Mouse (Mus musculus) forebrain, embryonic 11.5 days (tissue): Measurements from ENCODE around the gene Gm3045. TPM values are rescaled to one million over a fixed set of nuclear protein-coding genes. Genes with fewer than 3 reads are reported as not detected.

Experiments
- ATAC-seq: fragments of 200-750 bp; cut with Nextera tagmentation; replicated peaks from 2 replicates; pipeline ENCODE4 v1.8.0; 2017; ENCODE audit warnings: moderate TSS enrichment; ENCODE audit not compliant: low FRiP score
- DNase-seq: peaks from one replicate; pipeline ENCODE4 v3.0.0-alpha.2; 2017; ENCODE audit warnings: low spot score
- H3K27ac ChIP-seq: fragments of 300-500 bp; sonication (generic); 2 replicates; pipeline ENCODE4 v1.5.1; 2014; ENCODE audit warnings: low read depth, low read length
- H3K27me3 ChIP-seq: fragments of 300-500 bp; sonication (generic); 2 replicates; pipeline ENCODE4 v1.6.1; 2014; ENCODE audit warnings: mild to moderate bottlenecking, low read length, mixed read lengths; ENCODE audit not compliant: control insufficient read depth, insufficient read depth
- H3K36me3 ChIP-seq: fragments of 300-500 bp; sonication (generic); 2 replicates; pipeline ENCODE4 v1.6.1; 2014; ENCODE audit warnings: mild to moderate bottlenecking, low read length, moderate library complexity, mixed read lengths; ENCODE audit not compliant: control insufficient read depth, insufficient read depth
- H3K4me1 ChIP-seq: fragments of 300-500 bp; sonication (generic); replicated peaks from 2 replicates; pipeline ENCODE4 v1.6.1; 2014; ENCODE audit warnings: low read length, mixed read lengths; ENCODE audit not compliant: control insufficient read depth, insufficient read depth
- H3K4me2 ChIP-seq: fragments of 300-500 bp; sonication (generic); 2 replicates; pipeline ENCODE4 v1.6.1; 2014; ENCODE audit warnings: low read depth, mild to moderate bottlenecking, low read length, moderate library complexity, mixed read lengths; ENCODE audit not compliant: severe bottlenecking
- H3K4me3 ChIP-seq: fragments of 300-500 bp; sonication (generic); 2 replicates; pipeline ENCODE4 v1.5.1; 2014; ENCODE audit warnings: low read depth, low read length
- H3K9ac ChIP-seq: fragments of 300-500 bp; sonication (generic); 2 replicates; pipeline ENCODE4 v1.6.1; 2014; ENCODE audit warnings: low read length
- H3K9me3 ChIP-seq: fragments of 300-500 bp; sonication (generic); 2 replicates; pipeline ENCODE4 v1.6.1; 2016; ENCODE audit warnings: low read length, mixed read lengths; ENCODE audit not compliant: control insufficient read depth
- WGBS: fragments of 180-500 bp; shearing (Covaris S2); extraction: QIAGEN DNeasy Blood & Tissue Kit; methylation state at CpG from one replicate; pipeline ENCODE4 v1.1.7; 2014; 5-methylcytosine and 5-hydroxymethylcytosine counted together
- polyA plus RNA-seq: library from polyadenylated mRNA; unstranded; fragments of >200 nt; fragmentation: Nextera tagmentation; extraction: Ambion mirVana; gene quantifications from 2 replicates; pipeline ENCODE4 v1.2.1, GENCODE M21; 2014

Gm3045 gene
- polyA plus RNA-seq, 1 experiment from 2014 or later = not detected

DNA sequence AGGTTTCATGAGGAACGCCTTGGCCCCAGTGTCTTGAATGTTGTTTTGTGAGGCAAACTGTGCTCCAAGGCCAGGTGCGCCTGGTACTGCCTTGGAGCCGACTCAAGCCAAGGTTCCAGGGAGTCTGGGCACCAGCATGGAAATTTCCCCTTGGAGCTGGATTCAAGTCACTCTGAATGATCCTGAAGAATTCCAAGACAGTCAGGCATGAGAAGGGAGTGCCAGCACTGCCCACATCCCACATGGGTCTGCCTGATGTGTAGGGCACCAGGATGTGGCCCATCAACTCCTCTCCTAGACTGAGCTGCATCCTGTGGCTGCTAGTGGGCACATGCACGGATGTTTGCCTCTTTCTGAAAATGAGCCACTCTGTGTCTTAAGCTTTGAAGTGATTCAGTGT is 42.1 kb downstream of the Gm3045 start:
- ATAC-seq (no peak), DNase-seq (peak; percentile 22)
- Histone ChIP-seq H3K4me2 (no peak overlapping the region), H3K27ac (no peak overlapping the region), H3K9ac (no peak overlapping the region), H3K27me3 (no peaks in the 10 kb centered on the region), H3K4me1 (no peaks in the 10 kb centered on the region), H3K36me3 (no peaks in the 10 kb centered on the region), H3K4me3 (no peak overlapping the region), H3K9me3 (no peaks in the 10 kb centered on the region)
- 97% methylated on average over 4 of the region's 4 CpGs for WGBS

GRCm38 (mm10) chr13:56471211-56471610 is 44.8 kb downstream of the Gm3045 start:
- no peak overlapping the region for H3K27ac ChIP-seq
- DNase-seq (peak; percentile 36), ATAC-seq (no peak)
- no peak overlapping the region for H3K4me2 ChIP-seq
- no peak overlapping the region for H3K9ac ChIP-seq
- 89% methylated on average over 6 of the region's 6 CpGs for WGBS
- no peak overlapping the region for H3K4me3 ChIP-seq
- no peaks in the 10 kb centered on the region for H3K36me3 ChIP-seq
- H3K4me1 ChIP-seq = no peaks in the 10 kb centered on the region
- H3K27me3 ChIP-seq = no peaks in the 10 kb centered on the region
- H3K9me3 ChIP-seq = no peaks in the 10 kb centered on the region

DNA sequence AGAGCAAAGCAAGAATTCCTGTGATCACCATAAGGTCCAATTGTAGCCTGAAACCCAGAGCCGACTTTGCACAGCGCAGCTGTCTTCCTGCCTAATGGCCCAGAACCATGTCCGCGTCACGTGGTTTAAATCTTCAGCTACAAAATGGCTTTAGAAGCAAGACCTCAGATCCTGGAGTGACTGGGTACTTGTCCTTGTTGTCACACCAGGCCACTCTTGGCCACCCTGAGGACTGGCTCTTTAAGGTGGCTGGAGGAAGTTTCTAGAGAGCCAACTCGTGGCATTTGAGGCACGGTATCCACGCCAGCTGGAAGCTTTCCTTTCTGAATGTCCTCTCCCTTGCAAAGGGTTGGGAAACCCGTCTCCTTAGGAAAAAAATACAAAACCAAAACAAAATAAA is 45.6 kb downstream of the Gm3045 start:
- Histone ChIP-seq H3K9ac (no peak overlapping the region), H3K4me2 (no peak overlapping the region), H3K27me3 (no peaks in the 10 kb centered on the region), H3K27ac (no peak overlapping the region), H3K4me3 (no peak overlapping the region), H3K9me3 (no peaks in the 10 kb centered on the region), H3K36me3 (no peaks in the 10 kb centered on the region), H3K4me1 (no peaks in the 10 kb centered on the region)
- DNase-seq (no peak), ATAC-seq (no peak)
- WGBS = 81% methylated on average over 9 of the region's 9 CpGs

GRCm38 (mm10) chr13:56472661-56473060 is 46.3 kb downstream of the Gm3045 start:
- Histone ChIP-seq H3K4me1 (no peaks in the 10 kb centered on the region), H3K9ac (no peak overlapping the region), H3K27me3 (no peaks in the 10 kb centered on the region), H3K4me3 (no peak overlapping the region), H3K36me3 (no peaks in the 10 kb centered on the region), H3K4me2 (no peak overlapping the region), H3K27ac (no peak overlapping the region), H3K9me3 (no peaks in the 10 kb centered on the region)
- WGBS = 93% methylated on average over 9 of the region's 9 CpGs
- DNase-seq (no peak), ATAC-seq (no peak)

DNA sequence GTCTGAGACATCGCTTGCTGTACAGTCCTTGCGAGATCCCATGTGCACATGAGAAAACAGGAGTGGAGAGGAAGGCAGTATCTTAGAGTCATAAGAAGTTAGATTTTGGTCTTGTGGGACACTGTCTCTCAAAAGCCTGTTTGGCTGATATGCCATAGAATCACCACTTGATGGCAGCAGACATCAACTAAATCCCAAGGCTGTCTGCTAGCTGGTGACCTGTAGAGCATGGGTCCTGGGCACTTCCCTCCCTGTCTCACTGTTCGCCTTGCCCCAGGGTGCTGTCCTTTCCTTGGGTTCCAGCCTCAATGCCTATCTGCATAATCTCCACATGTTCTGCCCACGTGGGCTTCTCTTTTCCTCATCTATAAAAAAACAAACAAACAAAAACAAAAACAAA is 49.0 kb downstream of the Gm3045 start:
- 38% methylated on average over 4 of the region's 4 CpGs for WGBS
- no peaks in the 10 kb centered on the region for H3K9me3 ChIP-seq
- DNase-seq = peak; percentile 64
- H3K4me3 ChIP-seq = no peak overlapping the region
- peak; percentile 46; the same call in 1 of the 2 replicates for ATAC-seq
- H3K4me2 ChIP-seq = no peak overlapping the region
- H3K9ac ChIP-seq = no peak overlapping the region
- H3K4me1 ChIP-seq = no peaks in the 10 kb centered on the region
- H3K27me3 ChIP-seq = no peaks in the 10 kb centered on the region
- no peak overlapping the region for H3K27ac ChIP-seq
- no peaks in the 10 kb centered on the region for H3K36me3 ChIP-seq

GRCm38 (mm10) chr13:56476790-56477189 is 50.4 kb downstream of the Gm3045 start:
- Histone ChIP-seq H3K9me3 (no peaks in the 10 kb centered on the region), H3K9ac (no peak overlapping the region), H3K4me2 (no peak overlapping the region), H3K4me1 (no peaks in the 10 kb centered on the region), H3K27ac (no peak overlapping the region), H3K27me3 (no peaks in the 10 kb centered on the region), H3K4me3 (no peak overlapping the region), H3K36me3 (no peaks in the 10 kb centered on the region)
- DNase-seq = no peak
- no peak for ATAC-seq
- WGBS = 80% methylated on average over 5 of the region's 5 CpGs

DNA sequence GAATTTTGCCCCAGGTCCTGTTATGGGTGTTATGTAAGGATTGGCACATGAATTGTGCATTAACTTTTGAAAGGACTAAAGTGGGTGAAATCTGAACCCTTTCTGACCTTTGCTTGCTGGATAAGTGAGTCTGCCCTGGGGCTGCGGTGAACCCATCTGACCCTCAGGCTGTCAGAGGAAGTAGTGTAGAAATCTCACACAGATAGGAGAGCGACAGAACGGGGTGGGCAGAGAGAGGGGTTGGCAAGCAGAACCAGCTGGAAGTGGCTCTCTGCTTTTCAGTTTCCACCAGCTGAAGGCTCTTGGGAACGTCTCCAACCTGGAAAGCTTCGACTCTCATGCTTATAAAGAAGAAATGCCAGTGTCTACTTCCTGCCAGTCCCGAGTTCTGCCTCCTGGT is 50.9 kb downstream of the Gm3045 start:
- H3K4me3 ChIP-seq = no peak overlapping the region
- H3K27ac ChIP-seq = no peak overlapping the region
- H3K9me3 ChIP-seq = no peaks in the 10 kb centered on the region
- 71% methylated on average over 6 of the region's 6 CpGs for WGBS
- ATAC-seq (no peak), DNase-seq (no peak)
- H3K9ac ChIP-seq = no peak overlapping the region
- no peaks in the 10 kb centered on the region for H3K4me1 ChIP-seq
- no peak overlapping the region for H3K4me2 ChIP-seq
- no peaks in the 10 kb centered on the region for H3K27me3 ChIP-seq
- H3K36me3 ChIP-seq = no peaks in the 10 kb centered on the region

DNA sequence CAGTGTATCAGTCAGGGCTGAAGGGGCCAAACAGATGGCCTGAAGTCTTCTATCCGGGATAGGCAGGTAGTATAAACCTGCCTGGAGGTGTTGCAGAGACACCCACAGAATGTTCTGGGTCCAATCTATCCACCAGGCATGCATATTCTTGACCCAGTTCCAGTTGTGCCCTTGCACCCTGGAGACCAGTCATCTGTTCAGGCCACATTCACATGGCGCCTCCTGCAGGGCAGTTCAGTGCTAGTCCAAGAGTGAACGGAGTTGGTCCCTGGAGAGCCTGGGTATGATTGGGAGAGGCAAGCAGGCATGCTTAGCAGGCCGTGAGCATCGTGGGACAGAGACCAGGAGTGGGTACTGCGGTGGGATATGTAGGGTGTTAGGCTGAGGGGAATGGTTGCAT is 51.6 kb downstream of the Gm3045 start:
- Histone ChIP-seq H3K4me3 (no peak overlapping the region), H3K36me3 (no peaks in the 10 kb centered on the region), H3K9ac (no peak overlapping the region), H3K4me2 (no peak overlapping the region), H3K27ac (no peak overlapping the region), H3K27me3 (no peaks in the 10 kb centered on the region), H3K9me3 (no peaks in the 10 kb centered on the region), H3K4me1 (no peaks in the 10 kb centered on the region)
- ATAC-seq (no peak), DNase-seq (no peak)
- WGBS = 76% methylated on average over 6 of the region's 6 CpGs

GRCm38 (mm10) chr13:56482146-56482545 is 55.8 kb downstream of the Gm3045 start, which contains the start of gene Il9:
Gene Il9 (minus strand): TSS chr13:56482246.
- 86% methylated on average over 3 of the region's 3 CpGs for WGBS
- H3K4me2 ChIP-seq = no peak within 1 kb of the TSS

More at GRCm38 (mm10) chr13:56482146-56482545, 55.8 kb downstream of the Gm3045 start, which contains the start of gene Il9:
- no peak within 1 kb of the TSS for H3K27ac ChIP-seq
- no peak within 1 kb of the TSS for H3K4me3 ChIP-seq
- ATAC-seq = no peak
- H3K36me3 ChIP-seq = no peaks in the 10 kb centered on the region
- H3K9ac ChIP-seq = no peak within 1 kb of the TSS
- DNase-seq = no peak
- H3K9me3 ChIP-seq = no peaks in the 10 kb centered on the region
- H3K4me1 ChIP-seq = no peaks in the 10 kb centered on the region
- no peaks in the 10 kb centered on the region for H3K27me3 ChIP-seq
